Mouse (Mus musculus) inflammation-experienced regulatory T-cells, adult 6 months (primary cell): Measurements from ENCODE around the gene Vmn1r193. TPM values are rescaled to one million over a fixed set of nuclear protein-coding genes. Genes with fewer than 3 reads are reported as not detected.
"Not testable (repeated sequence)": the region's sequence is repeated elsewhere in the genome, so short reads cannot be mapped to it uniquely, and the experiment has no call there.

ENCODE experiments used
- ATAC-seq: one replicate; pipeline ENCODE4 v1.8.0; 2017
- polyA plus RNA-seq, 3 experiments: library from polyadenylated mRNA; unstranded; fragments of 100-300 nt; shearing (Covaris generic); gene quantifications; one replicate each; pipeline ENCODE4 v1.2.1; 2017

Vmn1r193 gene
- polyA plus RNA-seq: under 1 TPM in 1 of 3 experiments, not detected in 2; 0.13 TPM

DNA sequence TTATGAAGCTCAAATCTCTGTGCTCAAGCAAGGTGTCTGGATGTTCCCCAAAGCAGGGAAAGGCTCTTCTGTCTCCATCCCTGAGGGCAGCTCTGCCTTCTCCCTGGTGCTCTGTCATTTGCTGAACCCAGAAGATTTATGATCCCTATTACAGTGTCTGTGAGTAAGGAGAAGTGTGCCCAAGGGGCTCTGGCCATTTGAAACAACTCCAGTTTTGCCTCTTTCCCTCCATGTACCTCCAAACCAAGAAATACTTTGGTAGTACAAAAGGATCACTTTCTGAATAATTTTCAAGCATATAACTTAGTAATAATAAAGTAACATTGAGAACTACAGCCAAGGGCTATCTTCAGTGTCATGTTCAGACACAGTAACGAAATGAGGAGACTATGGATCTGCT, at the start of gene Vmn1r193:
TSS of gene Vmn1r193 (minus strand) at position 101 of the 400 bp plus-strand sequence.
- ATAC-seq: not testable (repeated sequence)

GRCm38 (mm10) chr13:22271721-22272120, 48.8 kb upstream of the Vmn1r193 start:
- ATAC-seq: no peak

DNA sequence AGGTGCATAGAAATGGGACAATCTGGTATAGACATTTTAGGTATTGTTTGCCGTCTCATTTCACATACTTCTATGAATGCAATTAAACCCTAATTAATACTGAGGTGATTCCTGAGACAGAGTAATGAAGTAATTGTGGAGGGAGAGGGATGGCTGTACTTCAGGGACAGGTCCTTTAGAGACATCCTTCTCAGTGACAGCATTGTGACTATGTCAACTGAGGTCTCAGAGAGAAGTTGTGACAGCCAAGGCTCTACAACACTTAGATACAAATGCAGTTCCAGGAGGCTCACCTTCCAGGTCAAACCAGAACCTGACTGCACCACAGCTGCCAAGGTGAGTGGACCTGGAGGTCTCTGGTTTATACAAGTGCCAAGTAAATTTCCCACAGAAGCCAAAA, 47.3 kb upstream of the Vmn1r193 start, which contains the start of gene Vmn1r195:
TSS of gene Vmn1r195 (plus strand) at position 301 of the 400 bp plus-strand sequence.
- not testable (repeated sequence) for ATAC-seq

DNA sequence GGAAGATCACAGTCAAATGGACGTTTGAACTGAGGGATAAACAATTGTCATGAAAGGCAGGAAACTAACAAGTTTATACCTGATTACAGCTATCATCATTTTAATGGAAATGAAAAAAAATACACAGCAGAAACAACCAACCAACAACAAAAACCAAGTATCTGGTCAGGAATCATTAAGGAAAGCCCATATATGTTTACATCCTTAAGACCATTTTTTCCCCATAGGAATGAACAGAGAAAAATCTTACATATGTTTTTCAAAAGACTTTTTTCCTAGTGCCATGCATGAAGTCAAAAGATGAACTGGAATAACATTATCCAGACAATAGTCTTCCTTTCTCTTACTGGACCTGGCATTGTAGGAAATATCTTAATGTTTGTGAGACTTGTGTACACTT, 21.0 kb upstream of the Vmn1r193 start, which contains the start of gene Vmn1r194:
TSS of gene Vmn1r194 (plus strand) at position 301 of the 400 bp plus-strand sequence.
- no peak for ATAC-seq

- not testable (repeated sequence) for ATAC-seq
These were observed 30.2 kb downstream of the Vmn1r193 start for GRCm38 (mm10) chr13:22192756-22193155.

GRCm38 (mm10) chr13:22191041-22191440, 31.9 kb downstream of the Vmn1r193 start, which contains the start of gene Vmn1r192:
Gene Vmn1r192, minus strand, starts transcription at chr13:22191141.
- ATAC-seq: no peak

DNA sequence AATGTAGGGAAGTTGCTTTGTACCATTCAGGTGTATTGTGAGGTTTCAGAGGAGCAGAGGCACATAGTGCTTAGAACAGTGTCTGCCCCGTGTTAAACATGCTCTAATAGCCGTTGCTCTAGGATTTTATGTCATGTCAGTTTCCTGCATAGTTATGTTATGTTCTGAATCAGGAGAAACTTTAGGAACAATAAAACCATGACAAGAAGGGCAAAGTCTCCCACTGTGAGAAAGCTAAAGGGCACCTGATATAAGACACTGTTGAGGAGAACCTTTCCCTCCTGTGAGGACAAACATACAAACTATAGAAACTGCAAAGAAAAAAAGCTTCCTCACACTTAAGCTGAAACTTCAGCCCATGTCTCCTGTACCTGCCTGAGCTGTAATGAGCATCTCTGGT, 32.6 kb downstream of the Vmn1r193 start:
- ATAC-seq: no peak

- ATAC-seq: no peak
These were observed 33.6 kb downstream of the Vmn1r193 start for GRCm38 (mm10) chr13:22189313-22189712.

DNA sequence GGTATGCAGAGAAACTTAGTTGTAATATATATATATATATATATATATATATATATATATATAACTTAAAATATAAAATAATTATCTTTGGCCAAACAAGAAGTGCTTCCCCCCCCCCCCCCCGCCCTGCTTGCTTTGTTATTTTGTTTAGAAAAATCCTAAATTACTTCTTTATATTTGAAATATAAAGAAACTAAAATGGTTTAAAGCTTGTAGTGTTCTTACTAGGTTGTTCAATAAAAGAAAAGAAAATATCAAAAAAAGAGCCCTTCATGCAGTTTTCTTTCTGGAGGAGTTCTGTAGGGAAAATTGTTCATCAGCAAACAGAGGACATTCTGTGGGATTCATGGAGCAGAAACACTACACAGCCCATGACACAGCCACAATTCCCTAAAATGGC, 39.1 kb downstream of the Vmn1r193 start, which contains the start of gene Vmn1r191:
TSS of gene Vmn1r191 (minus strand) at position 101 of the 400 bp plus-strand sequence.
- ATAC-seq: no peak

GRCm38 (mm10) chr13:22168416-22168815, 54.5 kb downstream of the Vmn1r193 start:
- no peak for ATAC-seq

Other genes starting within 250 kb of the Vmn1r193 start
- not detected for gene Pom121l2, start 242.0 kb downstream of the Vmn1r193 start, polyA plus RNA-seq
- 1 to 10 TPM in 1 of 3 experiments, under 1 TPM in 1, not detected in 1; 0.24 to 1.2 TPM for gene Prss16, start 213.4 kb downstream of the Vmn1r193 start, polyA plus RNA-seq
- gene Hist1h2ah, start 187.6 kb downstream of the Vmn1r193 start, polyA plus RNA-seq: 100 to 1,000 TPM in 1 of 3 experiments, 10 to 100 TPM in 1, not detected in 1; 52.3 to 507 TPM
- 1 to 10 TPM in 2 of 3 experiments, not detected in 1; 2.2 to 9.9 TPM for gene Hist1h2bk, start 187.3 kb downstream of the Vmn1r193 start, polyA plus RNA-seq
- 10 to 100 TPM in 1 of 3 experiments, 1 to 10 TPM in 2; 4.1 to 18.5 (median 6.5) TPM for gene Hist1h4i, start 181.8 kb downstream of the Vmn1r193 start, polyA plus RNA-seq
- gene Hist1h2ag, start 180.2 kb downstream of the Vmn1r193 start, polyA plus RNA-seq: 1 to 10 TPM in 2 of 3 experiments, not detected in 1; 3.9 to 4.5 TPM
- 10 to 100 TPM in 1 of 3 experiments, 1 to 10 TPM in 2; 1.8 to 10.3 (median 6.6) TPM for gene Hist1h2bj, start 179.9 kb downstream of the Vmn1r193 start, polyA plus RNA-seq
- gene Vmn1r188, start 138.7 kb downstream of the Vmn1r193 start, polyA plus RNA-seq: under 1 TPM in 1 of 3 experiments, not detected in 2; 0.07 TPM
- gene Vmn1r189, start 117.3 kb downstream of the Vmn1r193 start, polyA plus RNA-seq: not detected
- gene Vmn1r191, start 39.2 kb downstream of the Vmn1r193 start, polyA plus RNA-seq: under 1 TPM in 1 of 3 experiments, not detected in 2; 0.13 TPM
- not detected for gene Vmn1r192, start 32.0 kb downstream of the Vmn1r193 start, polyA plus RNA-seq
- not detected for gene Vmn1r194, start 21.1 kb upstream of the Vmn1r193 start, polyA plus RNA-seq
- not detected for gene Vmn1r195, start 47.4 kb upstream of the Vmn1r193 start, polyA plus RNA-seq
- not detected for gene Vmn1r196, start 66.8 kb upstream of the Vmn1r193 start, polyA plus RNA-seq
- under 1 TPM in 1 of 3 experiments, not detected in 2; 0.08 TPM for gene Vmn1r197, start 101.4 kb upstream of the Vmn1r193 start, polyA plus RNA-seq
- not detected for gene Vmn1r198, start 127.2 kb upstream of the Vmn1r193 start, polyA plus RNA-seq
- gene Vmn1r199, start 156.7 kb upstream of the Vmn1r193 start, polyA plus RNA-seq: not detected
- not detected for gene Vmn1r200, start 167.2 kb upstream of the Vmn1r193 start, polyA plus RNA-seq
- under 1 TPM in 1 of 3 experiments, not detected in 2; 0.07 TPM for gene Vmn1r201, start 248.8 kb upstream of the Vmn1r193 start, polyA plus RNA-seq